Mouse (Mus musculus): Measurements from ENCODE around the gene Gm7980.
"Not testable (repeated sequence)": the region's sequence is repeated elsewhere in the genome, so short reads cannot be mapped to it uniquely, and the experiment has no call there.

GRCm38 (mm10) chr14:41907190-41907589 is at the start of gene Gm7980:
- not testable (repeated sequence) for TF ChIP-seq CTCF, EP300 (IDR thresholded peaks at IDR 0.05; ENCODE audit: low read depth)

Data from liver, postnatal 0 days (tissue).